Mouse (Mus musculus): Measurements from ENCODE around the gene Znrf1.

Gene Znrf1

GRCm38 (mm10) chr8:111535491-111535890 lies 406 bp upstream of the Znrf1 start:
- DNase-seq = no peak

GRCm38 (mm10) chr8:111536978-111537764 lies 1.3 kb downstream of the Znrf1 start:
- DNase-seq = peak; percentile 83

GRCm38 (mm10) chr8:111537765-111538158 lies 1.9 kb downstream of the Znrf1 start:
- no peak for DNase-seq

GRCm38 (mm10) chr8:111538194-111538593 lies 2.3 kb downstream of the Znrf1 start:
- peak; percentile 41 for DNase-seq

- DNase-seq = peak; percentile 58
These were observed 3.7 kb downstream of the Znrf1 start for GRCm38 (mm10) chr8:111539422-111540076.

GRCm38 (mm10) chr8:111543712-111544380 lies 7.9 kb downstream of the Znrf1 start:
- DNase-seq = no peak

GRCm38 (mm10) chr8:111545406-111546156 lies 9.7 kb downstream of the Znrf1 start:
- no peak for DNase-seq

GRCm38 (mm10) chr8:111547144-111547543 lies 11.2 kb downstream of the Znrf1 start:
- DNase-seq = no peak

GRCm38 (mm10) chr8:111548201-111548600 lies 12.3 kb downstream of the Znrf1 start:
- DNase-seq = no peak

GRCm38 (mm10) chr8:111550002-111550870 lies 14.3 kb downstream of the Znrf1 start:
- no peak for DNase-seq

- no peak for DNase-seq
These were observed 15.7 kb downstream of the Znrf1 start for GRCm38 (mm10) chr8:111551511-111552130.

GRCm38 (mm10) chr8:111561824-111562223 lies 25.9 kb downstream of the Znrf1 start:
- DNase-seq = peak; percentile 63

- no peak for DNase-seq
These were observed 26.4 kb downstream of the Znrf1 start for GRCm38 (mm10) chr8:111562274-111562803.

GRCm38 (mm10) chr8:111563075-111563474 lies 27.2 kb downstream of the Znrf1 start:
- peak; percentile 10 for DNase-seq

GRCm38 (mm10) chr8:111563687-111564086 lies 27.8 kb downstream of the Znrf1 start:
- DNase-seq = peak; percentile 66

- DNase-seq = peak; percentile 48
These were observed 28.2 kb downstream of the Znrf1 start for GRCm38 (mm10) chr8:111564093-111564492.

- peak; percentile 37 for DNase-seq
These were observed 29.9 kb downstream of the Znrf1 start for GRCm38 (mm10) chr8:111565784-111566191.

- peak; percentile 40 for DNase-seq
These were observed 30.4 kb downstream of the Znrf1 start for GRCm38 (mm10) chr8:111566326-111566725.

GRCm38 (mm10) chr8:111567571-111567970 lies 31.7 kb downstream of the Znrf1 start:
- no peak for DNase-seq

- DNase-seq = peak; percentile 54
These were observed 32.1 kb downstream of the Znrf1 start for GRCm38 (mm10) chr8:111568029-111568428.

- DNase-seq = no peak
These were observed 34.0 kb downstream of the Znrf1 start for GRCm38 (mm10) chr8:111569926-111570325.
